Mouse (Mus musculus): ENCODE results near the gene Hist1h3i. TPM values are rescaled to one million over a fixed set of nuclear protein-coding genes. Genes with fewer than 3 reads are reported as not detected.
A peak's percentile ranks its signal among the peaks of the same experiment; 100 is the strongest.
"Not testable (repeated sequence)": the region's sequence is repeated elsewhere in the genome, so short reads cannot be mapped to it uniquely, and the experiment has no call there.

The Hist1h3i gene
- polyA plus RNA-seq, 1 experiment from 2014 or later = 56.3 TPM

DNA sequence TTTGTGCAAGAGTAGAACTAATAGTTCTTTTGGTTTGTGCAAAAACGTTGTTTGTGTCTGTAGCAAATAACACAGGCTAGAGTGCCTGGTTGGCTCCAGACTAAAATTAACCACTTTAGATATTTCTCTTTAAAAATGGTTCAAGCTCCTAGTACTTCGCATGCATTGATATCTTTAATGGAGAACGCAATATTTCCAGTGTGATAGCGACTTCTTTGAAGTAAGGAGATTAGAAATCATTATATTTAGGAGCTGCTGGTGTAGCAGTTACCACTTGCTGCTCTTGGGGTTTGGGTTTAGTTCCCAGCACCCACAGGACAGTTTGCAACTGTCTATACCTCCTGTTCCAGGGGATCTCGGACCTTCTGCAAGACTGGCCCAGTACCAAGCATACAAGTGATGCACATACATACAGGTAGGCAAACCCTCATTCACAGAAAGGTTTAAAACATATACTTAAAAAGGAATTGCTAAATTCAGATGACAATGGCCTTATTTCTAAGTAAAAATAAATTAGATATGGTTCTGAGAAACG, 2.1 kb downstream of the Hist1h3i start:
- Histone ChIP-seq H3K4me1 (replicated peaks) (peaks cover 35% of the 10 kb centered on the region), H3K4me3 (peak overlapping the region; percentile 64; the same call in 1 of the 2 replicates), H3K36me3 (no peaks in the 10 kb centered on the region), H3K4me2 (peak overlapping the region; percentile 93), H3K27ac (peak overlapping the region; percentile 89; the same call in 1 of the 2 replicates), H3K9ac (0 out of 2 replicates have a peak overlapping the region, but pooled peaks have one; percentile 72), H3K9me3 (replicated peaks) (no peaks in the 10 kb centered on the region), H3K27me3 (no peaks in the 10 kb centered on the region)
- no peak for ATAC-seq (replicated peaks; ENCODE audit: insufficient number of reproducible peaks, insufficient read depth, low FRiP score, low read depth)
- 46% methylated on average over 6 of the region's 6 CpGs for WGBS

DNA sequence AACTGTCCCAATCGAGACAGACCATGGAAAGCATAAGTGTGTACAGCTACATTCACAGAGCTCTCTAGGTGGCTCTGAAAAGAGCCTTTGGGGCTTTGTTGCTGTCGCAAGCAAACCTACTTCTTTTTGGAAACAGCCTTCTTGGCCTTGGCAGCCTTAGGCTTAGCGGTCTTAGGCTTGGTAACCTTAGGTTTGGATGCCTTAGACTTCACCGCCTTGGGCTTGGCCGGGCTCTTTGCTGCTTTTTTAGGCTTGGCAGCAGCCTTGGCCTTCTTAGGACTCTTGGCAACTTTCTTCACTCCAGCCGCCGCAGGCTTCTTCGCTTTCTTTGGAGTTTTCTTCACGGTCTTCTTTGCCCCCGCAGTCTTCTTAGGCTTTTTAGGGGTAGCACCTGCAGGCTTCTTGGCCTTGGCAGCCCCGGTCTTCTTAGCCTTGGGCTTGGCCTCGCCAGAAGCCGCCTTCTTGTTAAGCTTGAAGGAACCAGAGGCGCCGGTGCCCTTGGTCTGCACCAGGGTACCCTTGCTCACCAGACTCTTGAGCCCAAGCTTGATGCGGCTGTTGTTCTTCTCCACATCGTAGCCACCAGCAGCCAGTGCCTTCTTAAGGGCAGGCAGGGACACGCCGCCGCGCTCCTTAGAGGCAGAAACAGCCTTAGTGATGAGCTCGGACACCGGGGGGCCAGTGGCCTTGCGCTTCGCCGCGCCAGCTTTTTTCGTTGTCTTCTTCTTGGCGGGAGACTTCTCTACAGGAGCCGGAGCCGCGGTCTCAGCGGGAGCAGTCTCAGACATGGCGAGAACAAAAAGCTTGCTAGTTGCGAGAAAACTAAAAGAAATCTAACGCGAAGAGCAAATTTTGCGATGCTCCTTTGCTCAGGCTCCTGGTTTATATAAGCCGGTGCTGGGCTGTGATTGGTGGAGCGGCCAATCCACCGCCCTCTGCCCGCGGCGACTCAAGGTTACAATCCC, 3.1 kb downstream of the Hist1h3i start, which contains the start of gene Hist1h1b:
Hist1h1b (minus strand) TSS at position 859 of the 965 bp plus-strand sequence.
- Histone ChIP-seq H3K36me3 (no peaks in the 10 kb centered on the region), H3K4me3 (peak within 1 kb of the TSS; percentile 64), H3K9ac (peak within 1 kb of the TSS; percentile 72), H3K4me2 (peak within 1 kb of the TSS; percentile 93), H3K27me3 (no peaks in the 10 kb centered on the region), H3K27ac (peak within 1 kb of the TSS; percentile 89), H3K9me3 (replicated peaks) (no peaks in the 10 kb centered on the region), H3K4me1 (replicated peaks) (peaks cover 30% of the 10 kb centered on the region)
- ATAC-seq (replicated peaks; ENCODE audit: insufficient number of reproducible peaks, insufficient read depth, low FRiP score, low read depth) = peak; percentile 52
- under 1% methylated on average over 44 of the region's 44 CpGs for WGBS

DNA sequence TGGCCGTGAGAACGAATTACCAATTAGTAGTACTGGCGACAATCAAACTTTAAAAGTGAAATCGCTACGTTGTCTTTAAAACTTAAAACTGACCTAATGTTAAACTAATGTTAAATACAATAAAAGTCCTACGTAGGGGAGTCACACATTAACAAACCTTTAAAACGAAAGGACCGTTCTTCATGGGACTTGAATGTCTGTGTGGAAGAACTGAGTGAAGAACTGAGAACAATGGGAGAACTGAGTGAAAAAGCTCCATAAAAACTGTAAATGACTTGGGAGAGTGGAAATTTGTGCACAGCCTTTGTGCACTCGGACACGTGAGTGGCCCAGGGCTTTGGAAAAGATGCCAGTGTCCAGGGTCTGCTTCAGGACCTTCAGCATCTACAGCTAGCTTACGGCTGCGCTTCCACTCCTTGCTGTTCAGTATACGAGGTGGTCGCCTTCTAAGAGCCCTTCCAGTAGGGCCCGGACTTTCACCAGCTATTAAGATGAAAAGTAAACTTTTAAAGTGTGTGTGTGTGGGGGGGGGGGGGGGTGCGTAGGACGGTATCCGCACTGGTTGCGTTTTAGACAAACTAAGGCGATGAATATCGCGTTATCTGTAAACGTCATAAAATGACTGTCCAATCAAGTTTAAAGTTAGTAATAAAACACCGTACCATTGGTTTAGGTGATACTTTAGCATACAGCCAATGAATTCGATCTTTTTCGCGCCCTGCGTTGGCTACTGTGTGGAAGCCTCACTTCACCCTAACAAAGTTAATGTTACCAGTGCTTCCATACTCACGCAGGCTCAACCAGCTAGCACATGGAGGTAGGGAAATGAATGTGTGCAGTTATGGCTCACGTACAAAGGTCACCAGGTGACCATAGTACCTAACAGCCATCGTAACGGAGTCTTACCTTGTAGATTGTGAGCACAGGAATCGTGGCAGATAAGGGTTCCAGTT, 4.1 kb downstream of the Hist1h3i start:
- Histone ChIP-seq H3K27me3 (no peaks in the 10 kb centered on the region), H3K27ac (peak overlapping the region; percentile 89), H3K9ac (peak overlapping the region; percentile 72), H3K4me2 (peak overlapping the region; percentile 93), H3K4me1 (replicated peaks) (peaks cover 26% of the 10 kb centered on the region), H3K36me3 (no peaks in the 10 kb centered on the region), H3K9me3 (replicated peaks) (no peaks in the 10 kb centered on the region), H3K4me3 (peak overlapping the region; percentile 64)
- 6% methylated on average over 33 of the region's 33 CpGs for WGBS
- peak; percentile 72 for ATAC-seq (replicated peaks; ENCODE audit: insufficient number of reproducible peaks, insufficient read depth, low FRiP score, low read depth)

GRCm38 (mm10) chr13:21755707-21756106, 27.5 kb downstream of the Hist1h3i start:
- 82% methylated on average over 1 of the region's 1 CpGs for WGBS
- H3K9ac ChIP-seq = no peak overlapping the region
- 0 out of 2 replicates have a peak overlapping the region, but pooled peaks have one; percentile 11 for H3K4me3 ChIP-seq
- H3K4me1 ChIP-seq (replicated peaks) = peaks cover 20% of the 10 kb centered on the region
- no peaks in the 10 kb centered on the region for H3K27me3 ChIP-seq
- H3K9me3 ChIP-seq (replicated peaks) = no peaks in the 10 kb centered on the region
- peak overlapping the region; percentile 48 for H3K4me2 ChIP-seq
- H3K36me3 ChIP-seq = no peaks in the 10 kb centered on the region
- ATAC-seq (replicated peaks; ENCODE audit: insufficient number of reproducible peaks, insufficient read depth, low FRiP score, low read depth) = no peak
- no peak overlapping the region for H3K27ac ChIP-seq

DNA sequence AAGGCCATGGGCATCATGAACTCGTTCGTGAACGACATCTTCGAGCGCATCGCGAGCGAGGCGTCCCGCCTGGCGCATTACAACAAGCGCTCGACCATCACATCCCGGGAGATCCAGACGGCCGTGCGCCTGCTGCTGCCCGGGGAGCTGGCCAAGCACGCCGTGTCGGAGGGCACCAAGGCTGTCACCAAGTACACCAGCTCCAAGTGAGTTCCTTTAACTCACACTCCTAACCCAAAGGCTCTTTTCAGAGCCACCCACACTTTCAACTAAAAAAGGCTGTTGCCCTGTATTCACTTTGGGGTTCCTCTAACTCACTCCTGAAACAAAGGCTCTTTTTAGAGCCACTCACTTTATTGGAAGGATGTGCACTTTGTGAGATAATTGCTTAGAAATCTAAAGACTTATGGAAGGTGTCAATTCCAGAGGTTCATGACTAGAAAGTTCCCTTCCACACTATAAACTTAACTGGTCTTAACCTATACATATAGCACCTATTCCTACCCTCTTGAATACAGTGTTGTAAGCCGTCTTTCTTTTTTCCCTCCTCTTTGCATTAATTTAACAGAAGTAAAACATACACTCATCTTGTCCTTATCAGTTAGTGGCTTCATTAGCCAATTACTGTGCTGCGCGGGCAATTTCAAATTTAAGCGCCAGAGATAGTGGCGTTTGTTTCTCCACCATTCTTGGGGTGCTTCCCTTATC, 28.7 kb downstream of the Hist1h3i start:
- H3K27ac ChIP-seq = peak overlapping the region; percentile 92
- peak overlapping the region; percentile 57 for H3K9ac ChIP-seq
- H3K9me3 ChIP-seq (replicated peaks); ATAC-seq (replicated peaks; ENCODE audit: insufficient number of reproducible peaks, insufficient read depth, low FRiP score, low read depth); H3K36me3 ChIP-seq; H3K27me3 ChIP-seq: not testable (repeated sequence)
- H3K4me1 ChIP-seq (replicated peaks) = peaks cover 23% of the 10 kb centered on the region
- H3K4me2 ChIP-seq = peak overlapping the region; percentile 74
- H3K4me3 ChIP-seq = peak overlapping the region; percentile 55
- WGBS = 2% methylated on average over 17 of the region's 26 CpGs

DNA sequence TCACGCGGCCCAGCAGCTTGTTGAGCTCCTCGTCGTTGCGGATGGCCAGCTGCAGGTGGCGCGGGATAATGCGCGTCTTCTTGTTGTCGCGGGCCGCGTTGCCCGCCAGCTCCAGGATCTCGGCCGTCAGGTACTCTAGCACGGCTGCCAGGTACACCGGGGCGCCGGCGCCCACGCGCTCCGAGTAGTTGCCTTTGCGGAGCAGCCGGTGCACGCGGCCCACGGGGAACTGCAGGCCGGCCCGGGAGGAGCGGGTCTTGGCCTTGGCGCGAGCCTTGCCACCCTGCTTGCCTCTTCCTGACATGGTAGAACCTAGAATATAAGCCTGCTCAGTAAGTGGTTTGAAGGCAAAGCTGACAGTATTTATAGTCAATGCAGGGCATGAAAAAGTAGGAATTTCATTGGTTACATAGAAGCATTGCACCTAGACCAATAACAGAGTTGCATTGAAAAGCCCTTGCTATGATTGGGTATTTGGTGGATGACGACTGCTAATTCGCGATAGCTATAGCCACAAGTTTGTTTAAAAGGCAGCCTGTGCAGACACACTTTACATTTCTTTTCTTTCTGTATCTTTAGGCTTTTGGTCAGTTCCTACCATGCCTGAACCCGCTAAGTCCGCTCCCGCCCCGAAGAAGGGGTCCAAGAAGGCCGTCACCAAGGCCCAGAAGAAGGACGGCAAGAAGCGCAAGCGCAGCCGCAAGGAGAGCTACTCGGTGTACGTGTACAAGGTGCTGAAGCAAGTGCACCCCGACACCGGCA, 29.5 kb downstream of the Hist1h3i start, which contains the start of the genes Hist1h2ak and Hist1h2bn:
Hist1h2ak (minus strand) TSS at position 304 of the 762 bp plus-strand sequence.
Hist1h2bn (plus strand) TSS at position 600 of the 762 bp plus-strand sequence.
- WGBS = 1% methylated on average over 48 of the region's 50 CpGs
- H3K4me3 ChIP-seq = peak within 1 kb of the TSS; percentile 55
- peak within 1 kb of the TSS; percentile 74 for H3K4me2 ChIP-seq
- peak within 1 kb of the TSS; percentile 60 for H3K9ac ChIP-seq
- not testable (repeated sequence) for H3K27me3 ChIP-seq; H3K36me3 ChIP-seq; H3K9me3 ChIP-seq (replicated peaks)
- peak within 1 kb of the TSS; percentile 92 for H3K27ac ChIP-seq
- H3K4me1 ChIP-seq (replicated peaks) = peaks cover 25% of the 10 kb centered on the region
- ATAC-seq (replicated peaks; ENCODE audit: insufficient number of reproducible peaks, insufficient read depth, low FRiP score, low read depth) = peak; percentile 92

GRCm38 (mm10) chr13:21753051-21753523, 30.1 kb downstream of the Hist1h3i start:
- WGBS = 2% methylated on average over 10 of the region's 10 CpGs
- H3K4me1 ChIP-seq (replicated peaks) = peaks cover 27% of the 10 kb centered on the region
- H3K4me2 ChIP-seq = peak overlapping the region; percentile 74
- H3K36me3 ChIP-seq = no peaks in the 10 kb centered on the region
- H3K9ac ChIP-seq = peak overlapping the region; percentile 60
- H3K9me3 ChIP-seq (replicated peaks) = no peaks in the 10 kb centered on the region
- peak overlapping the region; percentile 55 for H3K4me3 ChIP-seq
- H3K27ac ChIP-seq = peak overlapping the region; percentile 92
- ATAC-seq (replicated peaks; ENCODE audit: insufficient number of reproducible peaks, insufficient read depth, low FRiP score, low read depth) = 0 out of 2 replicates have a peak, but pooled peaks have one; percentile 15
- H3K27me3 ChIP-seq = no peaks in the 10 kb centered on the region

- Histone ChIP-seq H3K4me2 (peak overlapping the region; percentile 74), H3K4me1 (replicated peaks) (peaks cover 31% of the 10 kb centered on the region), H3K9me3 (replicated peaks) (no peaks in the 10 kb centered on the region), H3K27ac (peak overlapping the region; percentile 92), H3K9ac (peak overlapping the region; percentile 14; the same call in 1 of the 2 replicates), H3K36me3 (no peaks in the 10 kb centered on the region), H3K27me3 (no peaks in the 10 kb centered on the region), H3K4me3 (no peak overlapping the region)
- no peak for ATAC-seq (replicated peaks; ENCODE audit: insufficient number of reproducible peaks, insufficient read depth, low FRiP score, low read depth)
- whole genome bisulfite sequencing = 32% methylated on average over 3 of the region's 3 CpGs
These were observed 30.8 kb downstream of the Hist1h3i start for GRCm38 (mm10) chr13:21752356-21752755.

- no peaks in the 10 kb centered on the region for H3K9me3 ChIP-seq (replicated peaks)
- no peak overlapping the region for H3K4me3 ChIP-seq
- H3K27me3 ChIP-seq = no peaks in the 10 kb centered on the region
- 35% methylated on average over 3 of the region's 3 CpGs for WGBS
- H3K9ac ChIP-seq = no peak overlapping the region
- ATAC-seq (replicated peaks; ENCODE audit: insufficient number of reproducible peaks, insufficient read depth, low FRiP score, low read depth) = no peak
- peak overlapping the region; percentile 74; the same call in 1 of the 2 replicates for H3K4me2 ChIP-seq
- H3K4me1 ChIP-seq (replicated peaks) = peaks cover 32% of the 10 kb centered on the region
- peak overlapping the region; percentile 92 for H3K27ac ChIP-seq
- H3K36me3 ChIP-seq = no peaks in the 10 kb centered on the region
These were observed 31.3 kb downstream of the Hist1h3i start for GRCm38 (mm10) chr13:21751827-21752226.
